21 mouse cellular contexts compared by ENCODE assay signal in genomic region chr12:82306035-82306434, GRCm38 (mm10).
"Had no signal": no experiment of that assay in that cellular context is flagged by ENCODE, and none has a peak within 500 bp of the region (broad histone marks: within the 10 kb centered on the region; RNA-seq: fewer than 3 reads in every experiment).

No protein-coding gene starts in this region.

- H3K9me3 ChIP-seq: limb, embryonic 12.5 days; limb, embryonic 15.5 days; lung, embryonic 15.5 days; megakaryocyte, embryonic 14.5 days; midbrain, embryonic 12.5 days; neural tube, embryonic 13.5 days; stomach, embryonic 15.5 days had no signal

- H3K4me3 ChIP-seq: limb, embryonic 12.5 days; limb, embryonic 15.5 days; lung, embryonic 15.5 days; megakaryocyte, embryonic 14.5 days; midbrain, embryonic 12.5 days; myocyte; neural tube, embryonic 13.5 days; stomach, embryonic 15.5 days had no signal

- H3K9ac ChIP-seq: limb, embryonic 12.5 days; limb, embryonic 15.5 days; liver, embryonic 14.5 days; liver, postnatal 0 days; lung, embryonic 15.5 days; midbrain, embryonic 12.5 days; neural tube, embryonic 13.5 days; stomach, embryonic 15.5 days had no signal

- DNase-seq: kidney, adult 18-20 months; kidney, adult 9 months; kidney, postnatal 14 days; kidney, postnatal 4 days; left cerebral cortex, postnatal 4 days; liver, postnatal 0 days; retina, postnatal 1 day; right cerebral cortex, postnatal 25 days; spleen, adult 18-20 months; thymus, postnatal 25 days had no signal

- H3K27ac ChIP-seq: limb, embryonic 12.5 days; limb, embryonic 15.5 days; liver, embryonic 14.5 days; lung, embryonic 15.5 days; macrophage; midbrain, embryonic 12.5 days; neural tube, embryonic 13.5 days; stomach, embryonic 15.5 days had no signal

- H3K4me1 ChIP-seq: limb, embryonic 15.5 days had no signal

- ATAC-seq: liver, postnatal 0 days; midbrain, embryonic 16.5 days had no signal

- H3K27me3 ChIP-seq: limb, embryonic 12.5 days; limb, embryonic 15.5 days; lung, embryonic 15.5 days; megakaryocyte, embryonic 14.5 days; midbrain, embryonic 12.5 days; neural tube, embryonic 13.5 days; stomach, embryonic 15.5 days had no signal

- H3K36me3 ChIP-seq: limb, embryonic 12.5 days; limb, embryonic 15.5 days; lung, embryonic 15.5 days; midbrain, embryonic 12.5 days; neural tube, embryonic 13.5 days; stomach, embryonic 15.5 days had no signal
